Comparison of ENCODE assay signal across 16 mouse cellular contexts in the genomic region with DNA sequence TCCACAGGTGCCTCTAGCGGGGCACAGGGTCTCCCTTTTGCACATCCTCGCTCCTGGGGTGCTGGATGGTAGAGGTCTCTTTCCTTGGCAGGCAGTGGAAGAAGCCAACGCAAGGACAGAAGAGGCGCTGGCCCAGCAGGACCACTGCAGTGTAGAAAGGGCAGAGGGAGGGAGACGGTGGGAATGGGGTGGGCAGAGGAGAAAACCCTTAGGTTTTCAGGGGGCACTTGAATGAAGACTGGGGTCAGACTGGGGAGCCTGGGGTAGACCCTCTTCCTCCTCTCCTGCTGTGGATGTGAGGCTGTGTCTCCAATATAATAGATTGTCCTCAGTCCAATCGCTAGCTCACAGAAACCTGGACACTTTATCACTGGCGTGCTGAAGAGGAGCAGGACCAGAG. TPM values are rescaled to one million over a fixed set of nuclear protein-coding genes. Genes with fewer than 3 reads are reported as not detected.
DNase-seq lines count a peak whose midpoint lies in the region; ATAC-seq and TF ChIP-seq lines count a peak whose summit lies in the region.
"Had no signal": no experiment of that assay in that cellular context is flagged by ENCODE, and none has a peak within 500 bp of the region (broad histone marks: within the 10 kb centered on the region; RNA-seq: fewer than 3 reads in every experiment).

No protein-coding gene starts in this region.

- peak; percentile 42 to 48 for DNase-seq in cerebellum, postnatal 25 days
- no peak for DNase-seq in cerebellum, postnatal 14 days
- no peak for DNase-seq in lung, postnatal 0 days (ENCODE audit: low spot score)
- DNase-seq in lung, postnatal 10 days: no peak
- DNase-seq in gastrocnemius, adult 2 months: no peak
- DNase-seq in thymus, postnatal 14 days: no peak
- DNase-seq: gastrocnemius, postnatal 10 days; heart, postnatal 36 days; right cerebral cortex, adult 18-20 months; thymus, postnatal 4 days had no signal

- TF ChIP-seq EP300 in lung, postnatal 0 days (IDR thresholded peaks at IDR 0.05): no peak

- no peak overlapping the region for H3K27ac ChIP-seq in lung, postnatal 0 days (ENCODE audit: low read length)
- H3K27ac ChIP-seq in hindbrain, embryonic 16.5 days (ENCODE audit: low read depth, low read length): no peak overlapping the region
- no peak overlapping the region for H3K27ac ChIP-seq in neural tube, embryonic 14.5 days (ENCODE audit: low read depth, low read length)
- H3K27ac ChIP-seq in gastrocnemius, adult 2 months: no peak overlapping the region
- H3K27ac ChIP-seq: forebrain, embryonic 12.5 days; liver, embryonic 15.5 days had no signal

- ATAC-seq in lung, postnatal 0 days: no peak
- ATAC-seq in hindbrain, embryonic 16.5 days: no peak
- no peak for ATAC-seq in neural tube, embryonic 14.5 days (ENCODE audit: low read depth)
- ATAC-seq: activated CD4-positive, CD25-positive, alpha-beta regulatory T cell, adult 4 months had no signal

- peak overlapping the region; percentile 43; the same call in 1 of the 2 replicates for H3K4me3 ChIP-seq in lung, postnatal 0 days (ENCODE audit: low read depth, low read length)
- peak overlapping the region; percentile 51; the same call in 1 of the 2 replicates for H3K4me3 ChIP-seq in hindbrain, embryonic 16.5 days (ENCODE audit: low read length)
- no peak overlapping the region for H3K4me3 ChIP-seq in neural tube, embryonic 14.5 days (ENCODE audit: low read depth, low read length)
- H3K4me3 ChIP-seq in gastrocnemius, adult 2 months: no peak overlapping the region

- no peak overlapping the region for H3K9ac ChIP-seq in lung, postnatal 0 days (replicated peaks; ENCODE audit: low read depth)
- no peak overlapping the region for H3K9ac ChIP-seq in hindbrain, embryonic 16.5 days (ENCODE audit: low read depth, low read length)
- no peak overlapping the region for H3K9ac ChIP-seq in neural tube, embryonic 14.5 days (replicated peaks; ENCODE audit: low read depth, low read length)
- H3K9ac ChIP-seq: liver, embryonic 15.5 days had no signal

- H3K9me3 ChIP-seq in lung, postnatal 0 days (ENCODE audit: low read length): no peaks in the 10 kb centered on the region
- H3K9me3 ChIP-seq in hindbrain, embryonic 16.5 days (ENCODE audit: control insufficient read depth, low read length): no peaks in the 10 kb centered on the region
- H3K9me3 ChIP-seq in neural tube, embryonic 14.5 days (ENCODE audit: control insufficient read depth, low read length): no peaks in the 10 kb centered on the region
- H3K9me3 ChIP-seq: forebrain, embryonic 12.5 days; liver, embryonic 15.5 days had no signal

- 37% methylated on average over 7 of the region's 7 CpGs for WGBS in lung, postnatal 0 days
- WGBS in hindbrain, embryonic 16.5 days: 28% methylated on average over 7 of the region's 7 CpGs
- WGBS in neural tube, embryonic 14.5 days: 20% methylated on average over 7 of the region's 7 CpGs

- intact Hi-C loops in gastrocnemius, adult 2 months (cut with DNase I): no loop called here

- H3K36me3 ChIP-seq in lung, postnatal 0 days (ENCODE audit: insufficient read depth, low read length): no peaks in the 10 kb centered on the region
- H3K36me3 ChIP-seq in hindbrain, embryonic 16.5 days (ENCODE audit: control insufficient read depth, insufficient read depth, low read length): no peaks in the 10 kb centered on the region
- no peaks in the 10 kb centered on the region for H3K36me3 ChIP-seq in neural tube, embryonic 14.5 days (ENCODE audit: control insufficient read depth, insufficient read depth, low read length)
- H3K36me3 ChIP-seq: forebrain, embryonic 12.5 days; liver, embryonic 15.5 days had no signal

- no peak overlapping the region for H3K4me2 ChIP-seq in lung, postnatal 0 days (replicated peaks; ENCODE audit: low read depth, low read length)
- H3K4me2 ChIP-seq in hindbrain, embryonic 16.5 days (ENCODE audit: low read length): peak overlapping the region; percentile 89
- peak overlapping the region; percentile 18; the same call in 1 of the 2 replicates for H3K4me2 ChIP-seq in neural tube, embryonic 14.5 days (ENCODE audit: low read depth, low read length)

- peaks cover 12% of the 10 kb centered on the region for H3K4me1 ChIP-seq in lung, postnatal 0 days (ENCODE audit: insufficient read depth, low read depth, low read length)
- peaks cover 27% of the 10 kb centered on the region for H3K4me1 ChIP-seq in hindbrain, embryonic 16.5 days (ENCODE audit: control insufficient read depth, insufficient read depth, low read depth, low read length)
- peaks cover 21% of the 10 kb centered on the region; the same call in 1 of the 2 replicates for H3K4me1 ChIP-seq in neural tube, embryonic 14.5 days (ENCODE audit: control insufficient read depth, insufficient read depth, low read length)

- H3K27me3 ChIP-seq in lung, postnatal 0 days (replicated peaks; ENCODE audit: insufficient read depth, low read length): peaks cover 43% of the 10 kb centered on the region
- H3K27me3 ChIP-seq in hindbrain, embryonic 16.5 days (replicated peaks; ENCODE audit: control insufficient read depth, insufficient read depth, low read length): peaks cover 14% of the 10 kb centered on the region
- H3K27me3 ChIP-seq in neural tube, embryonic 14.5 days (ENCODE audit: control insufficient read depth, insufficient read depth, low read length): peaks cover 17% of the 10 kb centered on the region

- no peak for TF ChIP-seq CTCF in lung, postnatal 0 days (IDR thresholded peaks at IDR 0.05)
- no peak for TF ChIP-seq CTCF in gastrocnemius, adult 2 months (IDR thresholded peaks at IDR 0.05)

RNA-seq across cellular contexts. Expression of a gene that starts 1.1 kb away (rescaled TPM):
- 0.14 TPM in 2 replicates for polyA plus RNA-seq in lung, postnatal 0 days (2015; fragmentation: Nextera tagmentation; extraction: Ambion mirVana)
- polyA plus RNA-seq in hindbrain, embryonic 16.5 days (2015; fragmentation: Nextera tagmentation; extraction: Ambion mirVana): 11.9 and 14.9 TPM in 2 replicates
- polyA plus RNA-seq in neural tube, embryonic 14.5 days (2014; fragmentation: Nextera tagmentation; extraction: Ambion mirVana): 15.6 and 18.3 TPM in 2 replicates
- total RNA-seq in gastrocnemius, adult 2 months (2021): not detected
- total RNA-seq: heart, postnatal 36 days; MEL had no signal

Comparison
In these comparisons a context has a peak if more than half of its experiments do, and no peak if none do; other contexts are left out.
1. DNase-seq: peak in cerebellum, postnatal 25 days (2 of 2); none in cerebellum, postnatal 14 days (0 of 2), lung, postnatal 0 days (single experiment), lung, postnatal 10 days (single experiment), gastrocnemius, adult 2 months (single experiment) and thymus, postnatal 14 days (single experiment).
2. H3K4me3 ChIP-seq: peak in lung, postnatal 0 days (single experiment) and hindbrain, embryonic 16.5 days (single experiment); none in neural tube, embryonic 14.5 days (single experiment) and gastrocnemius, adult 2 months (single experiment).
3. RNA of a gene that starts 1.1 kb away (polyA plus RNA-seq): 15.6 to 18.3 TPM in neural tube, embryonic 14.5 days and 11.9 to 14.9 TPM in hindbrain, embryonic 16.5 days; 0.14 TPM in lung, postnatal 0 days; every median in the first group is over 10 times any median in the second.